Mouse (Mus musculus) liver, embryonic 14.5 days (tissue): ENCODE data around the gene Slc28a1. TPM values are rescaled to one million over a fixed set of nuclear protein-coding genes. Genes with fewer than 3 reads are reported as not detected.

ENCODE experiments used
- ATAC-seq: fragments of 200-750 bp; cut with Nextera tagmentation; 2 replicates; pipeline ENCODE4 v1.8.0; 2017; ENCODE audit warnings: moderate number of reproducible peaks, mild to moderate bottlenecking, moderate library complexity; ENCODE audit not compliant: insufficient read depth
- DNase-seq, 3 experiments: peaks; one replicate each; pipeline ENCODE4 v3.0.0-alpha.2; 2012 to 2013; ENCODE audit warnings: low read depth in 3 of 3, low spot score in 3 of 3
- H3K27ac ChIP-seq: fragments of 300-500 bp; sonication (generic); 2 replicates; pipeline ENCODE4 v1.5.1; 2014; ENCODE audit warnings: moderate library complexity, mild to moderate bottlenecking, control low read depth, inconsistent platforms
- H3K27me3 ChIP-seq: fragments of 300-500 bp; sonication (generic); 2 replicates; pipeline ENCODE4 v1.6.1; 2014; ENCODE audit warnings: mild to moderate bottlenecking, low read length, moderate library complexity; ENCODE audit not compliant: control insufficient read depth, insufficient read depth
- H3K36me3 ChIP-seq: fragments of 300-500 bp; sonication (generic); replicated peaks from 2 replicates; pipeline ENCODE4 v1.6.1; 2014; ENCODE audit warnings: low read depth; ENCODE audit not compliant: control insufficient read depth, insufficient read depth
- H3K4me1 ChIP-seq, 2 experiments: fragments of 200-500 bp in 1 of 2; fragments of 300-500 bp in 1 of 2; sonication (generic) in 1 of 2; replicated peaks; 2 replicates each; pipeline ENCODE4 v1.6.1; 2012 to 2014; ENCODE audit warnings: antibody characterized with exemption in 1 of 2, inconsistent platforms in 1 of 2, low read length in 1 of 2; ENCODE audit not compliant: control insufficient read depth in 2 of 2, insufficient read depth in 2 of 2
- H3K4me2 ChIP-seq: fragments of 300-500 bp; sonication (generic); 2 replicates; pipeline ENCODE4 v1.6.1; 2014; ENCODE audit warnings: low read depth, mild to moderate bottlenecking, control low read depth, moderate library complexity
- H3K4me3 ChIP-seq, 2 experiments: fragments of 200-500 bp in 1 of 2; fragments of 300-500 bp in 1 of 2; sonication (generic) in 1 of 2; 2 replicates each; pipeline ENCODE4 v1.5.1; 2012 to 2014; ENCODE audit warnings: low read depth in 2 of 2, low read length in 2 of 2, mild to moderate bottlenecking in 2 of 2, control low read depth in 1 of 2, inconsistent platforms in 1 of 2, moderate library complexity in 1 of 2; ENCODE audit not compliant: insufficient read depth in 1 of 2
- H3K9ac ChIP-seq: fragments of 300-500 bp; sonication (generic); replicated peaks from 2 replicates; pipeline ENCODE4 v1.6.1; 2014; ENCODE audit warnings: mild to moderate bottlenecking, control low read depth, moderate library complexity
- H3K9me3 ChIP-seq: fragments of 300-500 bp; sonication (generic); 2 replicates; pipeline ENCODE4 v1.6.1; 2016; ENCODE audit warnings: low read length, mixed read lengths; ENCODE audit not compliant: control insufficient read depth
- CTCF ChIP-seq: IDR thresholded peaks from 2 replicates; pipeline ENCODE4 v1.5.1; 2016; ENCODE audit warnings: antibody characterized with exemption, low read depth, control low read depth
- EP300 ChIP-seq: IDR thresholded peaks from 2 replicates; pipeline ENCODE4 v1.6.1; 2016; ENCODE audit warnings: antibody characterized with exemption, low read depth
- WGBS: fragments of 180-500 bp; shearing (Covaris S2); extraction: QIAGEN DNeasy Blood & Tissue Kit; methylation state at CpG from one replicate; pipeline ENCODE4 v1.1.7; 2014; ENCODE audit not compliant: insufficient replicate concordance; 5-methylcytosine and 5-hydroxymethylcytosine counted together
- polyA plus RNA-seq, 2 experiments: library from polyadenylated mRNA; depleted of rRNA in 1 of 2; stranded (reverse) in 1 of 2; unstranded in 1 of 2; fragments of >200 nt; fragmentation: Nextera tagmentation in 1 of 2; extraction: Ambion mirVana in 1 of 2; gene quantifications; 2 replicates each; pipeline versions ENCODE4 v1.2.1 to v1.2.3; 2012 to 2014

Gene Slc28a1
- polyA plus RNA-seq, 2 experiments = 0.50 to 0.54 TPM

GRCm38 (mm10) chr7:81094104-81094757 is 20.4 kb upstream of the Slc28a1 start:
- TF ChIP-seq CTCF (no peak), EP300 (no peak)
- H3K4me1 ChIP-seq = no peaks in the 10 kb centered on the region
- no peaks in the 10 kb centered on the region for H3K27me3 ChIP-seq
- ATAC-seq (no peak), DNase-seq (no peak)
- no peaks in the 10 kb centered on the region for H3K36me3 ChIP-seq
- H3K9me3 ChIP-seq = no peaks in the 10 kb centered on the region
- H3K27ac ChIP-seq = no peak overlapping the region
- WGBS = 57% methylated on average over 6 of the region's 6 CpGs
- no peak overlapping the region for H3K4me2 ChIP-seq
- no peak overlapping the region for H3K4me3 ChIP-seq
- no peak overlapping the region for H3K9ac ChIP-seq

GRCm38 (mm10) chr7:81100341-81100740 is 14.3 kb upstream of the Slc28a1 start:
- Histone ChIP-seq H3K36me3 (no peaks in the 10 kb centered on the region), H3K27ac (no peak overlapping the region), H3K27me3 (no peaks in the 10 kb centered on the region), H3K4me2 (no peak overlapping the region), H3K9ac (no peak overlapping the region), H3K9me3 (no peaks in the 10 kb centered on the region), H3K4me3 (no peak overlapping the region), H3K4me1 (no peaks in the 10 kb centered on the region)
- TF ChIP-seq CTCF (no peak), EP300 (no peak)
- ATAC-seq (no peak), DNase-seq (no peak)
- 67% methylated on average over 5 of the region's 5 CpGs for WGBS

GRCm38 (mm10) chr7:81102854-81103253 is 11.7 kb upstream of the Slc28a1 start:
- no peaks in the 10 kb centered on the region for H3K27me3 ChIP-seq
- 0 out of 2 replicates have a peak, but pooled peaks have one; percentile 11 for ATAC-seq
- no peaks in the 10 kb centered on the region for H3K36me3 ChIP-seq
- no peak overlapping the region for H3K9ac ChIP-seq
- TF ChIP-seq EP300 (no peak), CTCF (no peak)
- 49% methylated on average over 7 of the region's 7 CpGs for WGBS
- no peak for DNase-seq
- no peaks in the 10 kb centered on the region for H3K4me1 ChIP-seq
- H3K27ac ChIP-seq = no peak overlapping the region
- no peaks in the 10 kb centered on the region for H3K9me3 ChIP-seq
- no peak overlapping the region for H3K4me2 ChIP-seq
- H3K4me3 ChIP-seq = no peak overlapping the region

- ATAC-seq (no peak), DNase-seq (no peak)
- Histone ChIP-seq H3K27me3 (no peaks in the 10 kb centered on the region), H3K27ac (no peak overlapping the region), H3K9ac (no peak overlapping the region), H3K4me2 (no peak overlapping the region), H3K9me3 (no peaks in the 10 kb centered on the region), H3K4me1 (no peaks in the 10 kb centered on the region), H3K36me3 (no peaks in the 10 kb centered on the region), H3K4me3 (no peak overlapping the region)
- WGBS = 62% methylated on average over 4 of the region's 4 CpGs
- no peak for TF ChIP-seq EP300
- TF ChIP-seq CTCF = no peak
Observed at GRCm38 (mm10) chr7:81105525-81105924, 9.1 kb upstream of the Slc28a1 start.

GRCm38 (mm10) chr7:81108226-81108625 is 6.4 kb upstream of the Slc28a1 start:
- Histone ChIP-seq H3K9ac (no peak overlapping the region), H3K9me3 (no peaks in the 10 kb centered on the region), H3K4me3 (no peak overlapping the region), H3K27me3 (no peaks in the 10 kb centered on the region), H3K4me1 (no peaks in the 10 kb centered on the region), H3K36me3 (no peaks in the 10 kb centered on the region), H3K27ac (no peak overlapping the region), H3K4me2 (no peak overlapping the region)
- 66% methylated on average over 5 of the region's 5 CpGs for WGBS
- DNase-seq = no peak
- TF ChIP-seq EP300 (no peak), CTCF (no peak)
- no peak for ATAC-seq
